In genomic region chr8:45294687-45295086, GRCm38 (mm10) we compare ENCODE assay signal across 25 mouse cellular contexts. TPM values are rescaled to one million over a fixed set of nuclear protein-coding genes. Genes with fewer than 3 reads are reported as not detected.
"Had no signal": no experiment of that assay in that cellular context is flagged by ENCODE, and none has a peak within 500 bp of the region (broad histone marks: within the 10 kb centered on the region; RNA-seq: fewer than 3 reads in every experiment).

TSS of gene Klkb1 (minus strand) at chr8:45294859.

- ATAC-seq: hindbrain, postnatal 0 days; inflammation-experienced regulatory T-cells, adult 6 months; intestine, postnatal 0 days; lung, postnatal 0 days; midbrain, embryonic 13.5 days; midbrain, embryonic 16.5 days had no signal

- H3K27ac ChIP-seq: hindbrain, postnatal 0 days; limb, embryonic 12.5 days; limb, embryonic 15.5 days; midbrain, embryonic 10.5 days; midbrain, embryonic 13.5 days; neural tube, embryonic 13.5 days; stomach, postnatal 0 days had no signal

- DNase-seq: kidney, adult 2 months; kidney, postnatal 14 days; kidney, postnatal 4 days; left cerebral cortex, postnatal 4 days; lung, embryonic 14.5 days; thymus, postnatal 25 days had no signal

- H3K4me2 ChIP-seq: limb, embryonic 12.5 days; limb, embryonic 15.5 days; lung, embryonic 14.5 days; midbrain, embryonic 13.5 days; neural tube, embryonic 13.5 days had no signal

- H3K4me1 ChIP-seq: limb, embryonic 12.5 days; limb, embryonic 15.5 days; megakaryocyte, embryonic 14.5 days; midbrain, embryonic 10.5 days; midbrain, embryonic 13.5 days; neural tube, embryonic 13.5 days had no signal

- H3K27me3 ChIP-seq: limb, embryonic 12.5 days; limb, embryonic 15.5 days; megakaryocyte, embryonic 14.5 days; midbrain, embryonic 13.5 days; neural tube, embryonic 13.5 days had no signal

- H3K36me3 ChIP-seq: limb, embryonic 12.5 days; limb, embryonic 15.5 days; midbrain, embryonic 10.5 days; midbrain, embryonic 13.5 days; neural tube, embryonic 13.5 days had no signal

- H3K9ac ChIP-seq: limb, embryonic 12.5 days; limb, embryonic 15.5 days; lung, embryonic 14.5 days; midbrain, embryonic 13.5 days; neural tube, embryonic 13.5 days had no signal

- H3K4me3 ChIP-seq: limb, embryonic 12.5 days; limb, embryonic 15.5 days; megakaryocyte, embryonic 14.5 days; midbrain, embryonic 10.5 days; midbrain, embryonic 13.5 days; myocyte; neural tube, embryonic 13.5 days had no signal

- H3K9me3 ChIP-seq: limb, embryonic 12.5 days; limb, embryonic 15.5 days; megakaryocyte, embryonic 14.5 days; midbrain, embryonic 10.5 days; midbrain, embryonic 13.5 days; neural tube, embryonic 13.5 days had no signal

RNA-seq across cellular contexts. Expression of gene Klkb1, which starts in this region (rescaled TPM):
- total RNA-seq: layer of hippocampus, adult 18-20 months; layer of hippocampus, postnatal 14 days; left cerebral cortex, postnatal 14 days; neutrophil, adult 5-6 weeks had no signal
- polyA plus RNA-seq: intestine, postnatal 0 days; limb, embryonic 12.5 days; limb, embryonic 15.5 days; lung, embryonic 14.5 days; midbrain, embryonic 10.5 days; midbrain, embryonic 13.5 days; midbrain, embryonic 16.5 days; myocyte; neural tube, embryonic 13.5 days; stomach, embryonic 14.5 days; thymus, postnatal 0 days had no signal
